Mouse (Mus musculus): ENCODE data around the gene Ints3.
A peak's percentile ranks its signal among the peaks of the same experiment; 100 is the strongest.

The Ints3 gene

GRCm38 (mm10) chr3:90433381-90434020 is at the start of gene Ints3:
Gene Ints3 (minus strand): TSS chr3:90433622.
- DNase-seq (ENCODE audit: low spot score in 2 of 2), result peak; percentile 99

DNA sequence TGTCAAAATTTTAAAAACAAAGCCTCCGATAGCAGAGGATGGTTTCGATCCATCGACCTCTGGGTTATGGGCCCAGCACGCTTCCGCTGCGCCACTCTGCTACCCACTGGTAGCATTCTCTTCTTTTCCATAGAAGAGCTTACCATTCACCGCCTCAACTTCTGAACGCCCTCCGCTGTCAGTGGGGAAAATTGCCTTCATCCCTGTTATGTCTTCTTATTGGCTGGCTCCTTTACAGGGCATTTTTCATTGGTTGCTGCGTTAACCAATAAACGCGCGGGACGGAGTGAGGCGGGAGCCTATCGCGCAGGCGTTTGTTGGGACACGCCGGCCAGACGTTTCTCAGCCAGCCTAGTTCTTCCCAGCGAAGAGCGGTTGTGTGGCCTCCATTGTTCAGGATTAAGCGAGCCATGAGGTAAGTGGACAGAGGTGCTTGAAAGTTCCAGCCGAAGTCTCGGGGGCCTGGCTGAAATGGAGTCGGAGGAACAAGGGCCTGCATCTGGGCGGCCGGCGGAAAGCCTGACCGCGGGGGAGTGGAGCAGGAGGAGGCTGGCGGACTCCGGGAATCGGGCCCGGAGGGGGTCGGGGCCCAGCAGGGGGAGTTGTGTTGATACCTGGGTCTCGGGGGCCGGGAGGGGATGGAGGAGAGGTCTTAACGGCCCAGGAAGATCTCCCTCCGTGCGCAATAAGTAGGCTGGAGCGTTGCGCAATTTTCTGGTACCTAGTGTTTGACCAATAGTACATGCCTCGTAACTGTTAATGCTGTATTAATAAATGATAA is 42.6 kb upstream of the Ints3 start, which contains the start of gene Ilf2:
TSS of gene Ilf2 (plus strand) at position 296 of the 781 bp plus-strand sequence.
- DNase-seq (ENCODE audit: low spot score in 2 of 2), result peak; percentile 93 to 95

DNA sequence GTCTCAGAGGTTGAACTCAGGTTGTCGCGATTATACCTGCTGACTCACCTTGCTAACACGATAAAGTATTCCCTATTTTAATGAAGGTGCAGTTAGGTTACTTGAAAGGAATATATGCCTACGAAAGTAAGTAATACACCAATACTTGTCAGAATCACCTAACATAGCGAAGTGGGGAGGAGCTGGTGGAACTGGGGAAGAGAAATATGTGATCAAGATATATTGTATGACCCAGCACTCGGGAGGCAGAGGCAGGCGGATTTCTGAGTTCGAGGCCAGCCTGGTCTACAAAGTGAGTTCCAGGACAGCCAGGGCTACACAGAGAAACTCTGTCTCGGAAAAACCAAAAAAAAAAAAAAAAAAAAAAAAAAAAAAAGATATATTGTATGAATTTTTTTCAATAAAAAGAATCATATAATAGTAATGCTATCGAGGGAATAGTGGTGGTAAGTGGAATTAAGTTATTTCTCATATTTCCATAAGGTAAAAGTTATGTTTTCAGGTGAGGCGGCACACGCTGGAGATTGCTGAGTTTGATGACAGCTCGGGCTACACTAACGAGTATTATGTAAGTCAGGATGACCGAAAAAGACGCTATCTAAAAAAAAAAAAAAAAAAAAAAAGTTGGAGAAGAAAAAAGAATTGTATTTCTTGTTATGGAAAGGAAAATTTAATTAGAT is 41.9 kb upstream of the Ints3 start:
- no peak for DNase-seq (ENCODE audit: low spot score in 2 of 2)

- peak; percentile 70 to 79 for DNase-seq (ENCODE audit: low spot score in 2 of 2)
Observed at GRCm38 (mm10) chr3:90472213-90472612, 38.8 kb upstream of the Ints3 start.

DNA sequence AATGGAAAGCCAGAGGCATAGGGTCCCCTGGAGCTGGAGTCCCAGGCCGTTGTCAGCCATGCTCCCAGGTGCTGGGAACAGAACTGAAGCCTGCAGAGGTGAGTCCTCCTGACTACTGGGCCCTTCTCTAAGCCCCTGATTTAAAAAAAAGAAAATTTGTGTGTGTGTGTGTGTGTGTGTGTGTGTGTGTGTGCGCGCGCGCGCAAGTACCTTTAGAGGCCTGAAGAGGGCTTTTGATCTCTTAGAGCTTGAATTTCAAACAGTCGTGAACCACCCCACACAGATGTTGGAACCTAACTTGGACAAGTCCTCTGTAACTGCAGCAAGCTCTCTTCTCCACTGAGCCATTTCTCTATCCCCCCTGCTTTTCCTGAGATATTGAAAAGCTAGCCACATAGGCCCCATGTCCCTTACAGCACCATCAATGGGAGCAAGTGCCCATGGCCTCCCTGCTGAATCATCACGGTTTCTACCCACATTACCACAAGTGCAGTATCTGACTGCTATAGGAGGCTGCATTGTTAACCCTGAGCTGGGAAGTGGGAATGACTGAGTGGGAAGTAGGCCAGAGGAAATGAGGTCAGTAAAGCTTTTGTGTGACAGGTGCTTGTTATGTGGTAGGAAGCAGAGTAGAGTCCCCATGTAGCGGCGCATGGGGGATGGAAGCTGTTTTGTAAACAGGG is 34.3 kb upstream of the Ints3 start:
- DNase-seq (ENCODE audit: low spot score in 2 of 2), result no peak

DNA sequence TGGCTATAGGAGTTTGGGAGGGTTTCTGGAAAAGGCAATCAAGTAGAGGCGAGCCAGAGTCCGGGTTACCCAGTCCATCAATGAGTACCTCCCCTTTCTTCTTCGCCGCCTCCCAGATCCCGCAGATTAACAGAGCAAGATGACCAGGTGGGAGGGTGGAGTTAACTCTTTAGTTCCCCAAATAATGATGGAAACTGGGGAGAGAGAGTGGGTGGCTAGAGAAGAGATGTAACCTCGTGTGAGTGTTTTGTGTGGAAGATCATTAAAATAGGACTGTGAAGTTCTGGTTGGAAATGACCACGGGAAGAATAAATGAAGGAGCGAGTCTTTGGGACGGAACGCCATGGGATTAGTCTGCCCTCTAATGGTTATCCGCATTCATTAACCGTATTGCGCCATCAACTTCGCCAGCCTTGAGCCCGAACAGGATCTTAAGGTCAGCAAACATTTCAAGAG is 32.9 kb upstream of the Ints3 start:
- DNase-seq (ENCODE audit: low spot score in 2 of 2), result no peak

- DNase-seq (ENCODE audit: low spot score in 2 of 2), result peak in 1 of 2 experiments; percentile 69
Observed at GRCm38 (mm10) chr3:90465686-90466310, 32.4 kb upstream of the Ints3 start, which contains the start of gene Npr1. Gene Npr1 (minus strand): TSS chr3:90465866.

- DNase-seq (ENCODE audit: low spot score in 2 of 2), result no peak
Observed at GRCm38 (mm10) chr3:90465081-90465685, 31.8 kb upstream of the Ints3 start.

DNA sequence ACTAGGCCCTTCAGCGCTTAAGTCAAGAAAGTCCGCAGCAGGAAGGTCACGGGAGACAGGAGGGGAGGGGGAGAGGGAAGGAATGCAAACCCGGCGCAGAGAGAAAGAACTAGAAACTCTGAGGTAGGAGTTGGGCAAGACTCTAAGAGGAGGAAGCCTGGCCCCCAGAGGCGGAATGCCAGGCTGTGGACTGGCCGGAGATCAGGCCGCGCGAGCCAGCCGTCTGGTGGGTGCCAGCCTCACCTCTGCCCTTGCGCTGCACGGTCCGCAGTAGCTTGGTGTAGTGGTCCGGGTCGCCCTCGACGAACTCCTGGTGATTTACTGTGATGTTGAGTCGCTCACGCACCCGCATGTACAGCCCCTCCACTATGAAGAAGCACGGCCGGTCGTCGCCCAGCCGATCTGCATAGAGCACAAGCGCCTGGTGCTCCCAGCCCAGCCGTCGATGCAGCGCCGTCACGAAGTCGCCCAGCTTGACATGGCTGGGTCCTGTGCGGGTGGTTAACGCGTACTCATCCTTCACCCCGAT is 31.2 kb upstream of the Ints3 start:
- peak in 1 of 2 experiments; percentile 71 for DNase-seq (ENCODE audit: low spot score in 2 of 2)

DNA sequence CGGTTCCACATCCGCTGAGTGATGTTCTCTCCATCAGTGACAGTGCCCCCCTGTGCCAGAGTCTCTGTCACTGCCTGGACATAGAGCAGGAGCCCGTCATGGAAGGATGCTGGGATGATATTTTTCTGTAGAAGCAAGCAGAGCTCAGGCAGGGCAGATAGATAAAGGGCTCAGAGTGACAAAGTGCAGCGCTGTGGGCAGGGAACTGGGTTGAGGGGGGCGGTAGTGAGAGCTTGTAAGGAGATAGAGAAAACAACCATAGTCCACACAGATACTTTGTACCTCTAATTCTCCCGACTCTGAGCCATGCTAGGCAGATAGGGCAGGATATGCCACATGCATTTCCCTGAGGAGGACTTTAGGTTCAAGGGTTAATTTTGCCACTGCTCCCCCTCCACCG is 29.2 kb upstream of the Ints3 start:
- DNase-seq (ENCODE audit: low spot score in 2 of 2), result no peak

DNA sequence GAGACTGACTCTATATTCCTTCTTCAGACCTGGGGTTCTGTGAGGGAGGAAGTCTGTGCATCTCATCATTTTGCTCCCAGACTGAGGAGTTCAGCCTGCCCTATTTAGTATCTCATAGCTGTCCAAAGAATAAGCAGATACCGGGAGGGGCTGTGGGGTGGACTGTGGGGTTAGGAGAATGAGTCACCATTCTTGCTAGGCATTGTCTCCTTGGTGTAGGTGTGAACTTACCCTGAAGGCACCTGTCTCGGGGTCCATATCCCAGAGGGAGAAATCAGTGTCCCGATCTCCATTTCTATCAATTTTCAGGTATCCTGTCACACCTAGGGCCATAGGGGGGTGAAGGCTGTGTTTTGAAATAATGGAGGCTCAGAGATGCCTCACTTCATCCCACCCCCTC is 28.5 kb upstream of the Ints3 start:
- DNase-seq (ENCODE audit: low spot score in 2 of 2), result no peak

- DNase-seq (ENCODE audit: low spot score in 2 of 2), result no peak
Observed at GRCm38 (mm10) chr3:90460315-90460714, 26.9 kb upstream of the Ints3 start.

GRCm38 (mm10) chr3:90459727-90460126 is 26.3 kb upstream of the Ints3 start:
- DNase-seq (ENCODE audit: low spot score in 2 of 2), result no peak

GRCm38 (mm10) chr3:90454931-90455330 is 21.5 kb upstream of the Ints3 start:
- no peak for DNase-seq (ENCODE audit: low spot score in 2 of 2)

DNA sequence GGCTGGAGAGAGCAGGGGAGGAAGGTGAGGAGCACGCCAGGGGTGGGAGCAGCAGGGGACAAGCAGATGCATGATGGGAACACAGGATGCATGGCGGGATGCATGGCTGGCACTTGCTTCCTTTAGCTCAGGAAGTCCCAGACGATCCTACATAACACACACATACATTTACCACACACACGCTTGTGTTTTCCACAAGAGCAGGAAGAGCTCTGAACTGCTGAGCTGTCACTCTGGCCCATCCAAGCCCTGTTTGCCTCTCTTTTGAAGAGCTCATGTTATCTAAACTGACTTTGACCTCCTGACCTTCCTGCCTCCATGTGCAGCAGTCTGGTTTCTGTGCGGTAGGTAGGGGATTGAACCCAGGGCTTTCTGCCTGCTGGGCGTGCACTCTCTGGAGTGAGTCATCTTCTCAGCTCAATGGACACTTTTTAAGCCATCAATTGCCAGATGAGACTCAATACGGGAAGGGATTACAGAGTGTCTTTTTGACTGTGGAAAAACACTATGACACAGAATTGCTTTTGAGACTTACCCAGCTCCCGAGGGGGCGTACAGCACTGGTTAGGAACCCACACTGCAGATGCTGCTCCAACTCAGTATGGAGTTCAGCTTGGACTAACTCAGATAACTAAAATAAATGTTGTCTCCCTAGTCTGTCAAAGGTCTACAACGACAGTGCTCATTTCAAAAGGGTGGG is 18.1 kb upstream of the Ints3 start:
- no peak for DNase-seq (ENCODE audit: low spot score in 2 of 2)

DNA sequence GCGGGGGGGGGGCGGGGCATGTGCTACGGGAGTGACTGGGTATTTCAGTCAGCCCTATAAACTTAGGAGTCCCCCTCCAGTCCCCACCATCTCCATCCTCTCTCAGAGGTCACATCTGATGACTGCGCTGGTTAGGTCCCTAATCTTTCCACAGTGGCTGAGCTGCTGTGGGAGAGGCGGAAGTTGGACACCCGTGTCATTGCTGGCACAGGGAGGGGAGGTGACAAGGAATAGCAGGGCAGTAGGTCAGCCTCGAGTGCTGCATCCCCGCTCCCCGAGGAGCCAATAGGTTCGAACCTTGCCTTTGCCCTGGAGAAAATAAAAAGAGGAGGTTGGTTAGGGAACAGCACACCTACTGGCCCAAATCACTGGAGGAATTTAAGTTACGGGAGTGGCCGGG is 17.5 kb upstream of the Ints3 start:
- no peak for DNase-seq (ENCODE audit: low spot score in 2 of 2)

GRCm38 (mm10) chr3:90448626-90449025 is 15.2 kb upstream of the Ints3 start:
- DNase-seq (ENCODE audit: low spot score in 2 of 2), result no peak

DNA sequence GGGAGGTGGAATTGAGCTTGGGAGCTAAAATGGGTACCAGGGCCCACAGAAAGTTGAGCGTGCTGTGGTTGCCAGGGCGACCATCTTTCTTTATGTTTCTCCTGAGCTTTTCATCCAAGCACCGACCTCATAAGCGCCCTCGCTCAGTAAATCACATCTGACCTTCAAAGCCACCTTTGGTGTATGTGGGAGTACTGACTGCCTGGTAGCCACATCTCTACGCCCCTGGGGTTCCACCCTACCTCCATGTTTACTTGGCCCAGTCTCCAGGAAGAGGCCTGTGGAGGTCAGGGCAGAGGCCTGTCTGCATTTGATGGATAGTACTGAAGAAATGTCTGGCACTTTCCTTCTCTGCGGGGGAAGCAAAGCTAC is 13.7 kb upstream of the Ints3 start:
- DNase-seq (ENCODE audit: low spot score in 2 of 2), result no peak

GRCm38 (mm10) chr3:90446389-90447122 is 13.1 kb upstream of the Ints3 start:
- DNase-seq (ENCODE audit: low spot score in 2 of 2), result peak in 1 of 2 experiments; percentile 47

Measured in spleen, postnatal 4 days (tissue).